Mouse (Mus musculus): ENCODE results near the gene Olfr1418. TPM values are rescaled to one million over a fixed set of nuclear protein-coding genes. Genes with fewer than 3 reads are reported as not detected.
A peak's percentile ranks its signal among the peaks of the same experiment; 100 is the strongest.
"Not testable (repeated sequence)": the region's sequence is repeated elsewhere in the genome, so short reads cannot be mapped to it uniquely, and the experiment has no call there.

Gene Olfr1418
- not detected in 2 replicates for polyA plus RNA-seq (2011; ENCODE audit: insufficient read depth, insufficient read length, low read depth, missing spikeins)

DNA sequence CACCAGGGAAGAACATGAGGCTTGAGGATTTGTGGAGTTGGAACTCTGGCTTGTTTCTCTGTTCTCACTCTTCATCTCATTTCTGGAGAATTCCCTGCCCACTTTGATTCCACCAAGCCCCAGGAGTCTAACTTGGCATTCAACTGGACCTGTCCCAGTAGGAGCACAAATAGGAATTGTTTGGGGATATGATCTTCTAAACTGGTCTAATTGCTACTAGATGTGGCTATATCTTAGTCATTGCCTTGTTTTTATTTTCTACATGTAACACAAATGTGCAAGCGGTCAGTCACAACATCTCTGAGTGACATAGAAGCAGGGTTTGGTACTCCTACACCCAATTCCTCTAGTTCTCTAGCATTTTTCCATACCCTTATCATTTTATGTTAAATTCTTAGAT lies at the start of gene Olfr1418:
Gene Olfr1418, minus strand, starts transcription at position 101 of the 400 bp plus-strand sequence.
- Histone ChIP-seq H3K27me3 (ENCODE audit: control insufficient read depth, insufficient read depth, low read length, poor library complexity, severe bottlenecking) (no peaks in the 10 kb centered on the region), H3K36me3 (ENCODE audit: control insufficient read depth, insufficient read depth, low read length, poor library complexity, severe bottlenecking) (no peaks in the 10 kb centered on the region), H3K27ac (ENCODE audit: insufficient read depth, low read length) (no peak within 1 kb of the TSS), H3K4me1 (ENCODE audit: control insufficient read depth, insufficient read depth, low read length) (no peaks in the 10 kb centered on the region), H3K9me3 (replicated peaks; ENCODE audit: control insufficient read depth, insufficient read depth, low read length, poor library complexity, severe bottlenecking) (no peaks in the 10 kb centered on the region; the same call in 1 of the 2 replicates), H3K9ac (ENCODE audit: low read depth, poor library complexity, severe bottlenecking) (no peak within 1 kb of the TSS), H3K4me3 (ENCODE audit: low read depth, low read length) (no peak within 1 kb of the TSS)
- TF ChIP-seq POLR2A (IDR thresholded peaks at IDR 0.05; ENCODE audit: insufficient read depth, low read length) (no peak), CTCF (IDR thresholded peaks at IDR 0.05; ENCODE audit: low read depth, low read length) (no peak), EP300 (IDR thresholded peaks at IDR 0.05; ENCODE audit: insufficient read depth, low read depth, low read length) (no peak)

DNA sequence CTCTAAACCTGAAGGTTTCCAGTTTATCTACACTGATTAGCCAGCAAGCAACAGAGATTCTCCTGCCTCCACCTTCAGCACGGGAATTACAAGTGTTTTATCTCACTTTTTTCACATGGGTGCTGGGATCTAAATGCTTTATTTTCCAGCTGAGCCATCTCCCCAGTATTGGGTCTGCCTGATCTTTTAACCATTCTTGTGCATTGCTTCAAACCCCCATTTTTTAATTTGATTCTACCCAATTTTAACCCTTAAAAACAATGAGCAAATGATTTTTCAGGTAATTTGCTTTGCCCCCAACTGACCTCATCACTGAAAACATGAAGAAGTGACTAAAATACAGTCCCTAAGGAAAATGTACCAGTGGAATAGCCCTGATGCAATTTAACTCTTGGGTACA lies 25.4 kb upstream of the Olfr1418 start, which contains the start of gene Olfr1420:
Gene Olfr1420, plus strand, starts transcription at position 301 of the 400 bp plus-strand sequence.
- no peaks in the 10 kb centered on the region for H3K9me3 ChIP-seq (replicated peaks; ENCODE audit: control insufficient read depth, insufficient read depth, low read length, poor library complexity, severe bottlenecking)
- H3K9ac ChIP-seq (ENCODE audit: low read depth, poor library complexity, severe bottlenecking): no peak within 1 kb of the TSS
- no peak within 1 kb of the TSS for H3K4me3 ChIP-seq (ENCODE audit: low read depth, low read length)
- H3K27ac ChIP-seq (ENCODE audit: insufficient read depth, low read length): no peak within 1 kb of the TSS
- no peaks in the 10 kb centered on the region for H3K4me1 ChIP-seq (ENCODE audit: control insufficient read depth, insufficient read depth, low read length)
- no peaks in the 10 kb centered on the region for H3K36me3 ChIP-seq (ENCODE audit: control insufficient read depth, insufficient read depth, low read length, poor library complexity, severe bottlenecking)
- TF ChIP-seq EP300 (IDR thresholded peaks at IDR 0.05; ENCODE audit: insufficient read depth, low read depth, low read length) (no peak), POLR2A (IDR thresholded peaks at IDR 0.05; ENCODE audit: insufficient read depth, low read length) (no peak), CTCF (IDR thresholded peaks at IDR 0.05; ENCODE audit: low read depth, low read length) (no peak)
- H3K27me3 ChIP-seq (ENCODE audit: control insufficient read depth, insufficient read depth, low read length, poor library complexity, severe bottlenecking): peaks cover 1% of the 10 kb centered on the region

DNA sequence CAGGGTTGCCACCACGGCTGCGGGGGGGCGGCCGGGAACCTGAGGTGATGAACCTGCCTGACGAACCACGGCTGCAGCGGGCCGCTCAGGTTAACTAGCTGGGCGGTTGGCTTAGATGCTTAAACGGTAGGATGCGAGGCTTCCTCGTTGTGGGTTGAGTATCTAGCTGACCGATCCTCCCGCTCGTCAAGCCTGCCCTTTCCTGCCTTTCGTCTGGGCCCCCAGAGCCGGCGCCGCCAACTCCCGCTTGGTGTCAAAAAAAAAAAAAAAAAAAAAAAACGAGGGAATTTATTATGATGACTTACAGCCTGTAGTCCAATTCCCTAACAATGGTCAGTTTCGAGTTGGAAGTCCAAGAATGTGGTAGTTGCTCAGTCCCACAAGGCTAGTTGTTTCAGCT lies 17.5 kb upstream of the Olfr1418 start:
- not testable (repeated sequence) for H3K36me3 ChIP-seq (ENCODE audit: control insufficient read depth, insufficient read depth, low read length, poor library complexity, severe bottlenecking); H3K9me3 ChIP-seq (replicated peaks; ENCODE audit: control insufficient read depth, insufficient read depth, low read length, poor library complexity, severe bottlenecking); H3K27me3 ChIP-seq (ENCODE audit: control insufficient read depth, insufficient read depth, low read length, poor library complexity, severe bottlenecking); H3K27ac ChIP-seq (ENCODE audit: insufficient read depth, low read length); H3K4me1 ChIP-seq (ENCODE audit: control insufficient read depth, insufficient read depth, low read length)
- 0 out of 2 replicates have a peak overlapping the region, but pooled peaks have one; percentile 18 for H3K9ac ChIP-seq (ENCODE audit: low read depth, poor library complexity, severe bottlenecking)
- 0 out of 2 replicates have a peak overlapping the region, but pooled peaks have one; percentile 10 for H3K4me3 ChIP-seq (ENCODE audit: low read depth, low read length)

- H3K27ac ChIP-seq (ENCODE audit: insufficient read depth, low read length): no peak within 1 kb of the TSS
- no peak within 1 kb of the TSS for H3K9ac ChIP-seq (ENCODE audit: low read depth, poor library complexity, severe bottlenecking)
- TF ChIP-seq EP300 (IDR thresholded peaks at IDR 0.05; ENCODE audit: insufficient read depth, low read depth, low read length) (no peak), CTCF (IDR thresholded peaks at IDR 0.05; ENCODE audit: low read depth, low read length) (no peak), POLR2A (IDR thresholded peaks at IDR 0.05; ENCODE audit: insufficient read depth, low read length) (no peak)
- H3K27me3 ChIP-seq (ENCODE audit: control insufficient read depth, insufficient read depth, low read length, poor library complexity, severe bottlenecking): no peaks in the 10 kb centered on the region
- H3K36me3 ChIP-seq (ENCODE audit: control insufficient read depth, insufficient read depth, low read length, poor library complexity, severe bottlenecking): no peaks in the 10 kb centered on the region
- H3K4me1 ChIP-seq (ENCODE audit: control insufficient read depth, insufficient read depth, low read length): no peaks in the 10 kb centered on the region
- H3K4me3 ChIP-seq (ENCODE audit: low read depth, low read length): no peak within 1 kb of the TSS
- no peaks in the 10 kb centered on the region for H3K9me3 ChIP-seq (replicated peaks; ENCODE audit: control insufficient read depth, insufficient read depth, low read length, poor library complexity, severe bottlenecking)
These were observed 14.1 kb upstream of the Olfr1418 start, which contains the start of gene Olfr1419 for GRCm38 (mm10) chr19:11875006-11875405. Olfr1419 (minus strand) TSS chr19:11875106.

DNA sequence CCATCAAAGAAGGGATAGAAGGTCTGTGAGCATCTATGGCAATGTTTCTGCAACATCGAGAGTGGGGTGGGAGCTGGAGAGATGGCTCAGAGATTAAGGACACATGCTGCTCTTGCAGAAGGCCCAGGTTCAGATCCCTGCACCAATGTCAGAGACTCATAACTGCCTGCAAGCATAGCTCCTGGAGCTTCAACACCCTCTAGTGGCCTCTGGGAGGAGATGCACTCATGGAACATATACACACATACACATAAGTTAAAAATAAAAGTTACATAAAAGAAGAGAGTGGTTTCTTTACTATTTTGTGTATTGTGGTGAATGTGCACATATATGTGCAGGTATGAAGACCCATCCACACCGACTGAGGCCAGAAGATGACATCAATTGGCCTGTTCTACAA lies 7.0 kb upstream of the Olfr1418 start:
- Histone ChIP-seq H3K4me3 (ENCODE audit: low read depth, low read length) (no peak overlapping the region), H3K4me1 (ENCODE audit: control insufficient read depth, insufficient read depth, low read length) (no peaks in the 10 kb centered on the region), H3K36me3 (ENCODE audit: control insufficient read depth, insufficient read depth, low read length, poor library complexity, severe bottlenecking) (no peaks in the 10 kb centered on the region), H3K27ac (ENCODE audit: insufficient read depth, low read length) (no peak overlapping the region), H3K9ac (ENCODE audit: low read depth, poor library complexity, severe bottlenecking) (no peak overlapping the region), H3K27me3 (ENCODE audit: control insufficient read depth, insufficient read depth, low read length, poor library complexity, severe bottlenecking) (no peaks in the 10 kb centered on the region), H3K9me3 (replicated peaks; ENCODE audit: control insufficient read depth, insufficient read depth, low read length, poor library complexity, severe bottlenecking) (no peaks in the 10 kb centered on the region; the same call in 1 of the 2 replicates)
- TF ChIP-seq POLR2A (IDR thresholded peaks at IDR 0.05; ENCODE audit: insufficient read depth, low read length) (no peak), EP300 (IDR thresholded peaks at IDR 0.05; ENCODE audit: insufficient read depth, low read depth, low read length) (no peak), CTCF (IDR thresholded peaks at IDR 0.05; ENCODE audit: low read depth, low read length) (peak; percentile 37)

DNA sequence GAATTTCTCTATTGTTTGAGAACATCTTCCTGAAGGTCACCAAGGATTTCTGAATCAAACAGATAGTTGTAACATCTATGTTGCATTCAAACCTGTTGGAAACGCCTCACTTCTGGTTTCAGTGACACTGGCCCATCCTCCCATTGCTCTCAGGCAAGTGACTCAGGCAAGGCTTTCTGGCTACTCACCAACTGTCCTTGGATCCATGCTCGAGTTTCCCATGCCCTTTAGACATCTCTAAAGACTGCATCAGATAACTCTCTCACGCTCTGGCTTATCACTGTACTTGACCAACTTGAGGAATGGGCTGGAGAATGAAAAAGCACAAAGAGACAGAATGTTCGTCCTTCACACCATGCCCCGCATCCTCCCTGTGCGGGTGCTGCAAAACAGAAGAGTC lies 4.4 kb downstream of the Olfr1418 start:
- Histone ChIP-seq H3K4me1 (ENCODE audit: control insufficient read depth, insufficient read depth, low read length) (no peaks in the 10 kb centered on the region), H3K27me3 (ENCODE audit: control insufficient read depth, insufficient read depth, low read length, poor library complexity, severe bottlenecking) (no peaks in the 10 kb centered on the region), H3K9ac (ENCODE audit: low read depth, poor library complexity, severe bottlenecking) (no peak overlapping the region), H3K4me3 (ENCODE audit: low read depth, low read length) (no peak overlapping the region), H3K27ac (ENCODE audit: insufficient read depth, low read length) (no peak overlapping the region), H3K9me3 (replicated peaks; ENCODE audit: control insufficient read depth, insufficient read depth, low read length, poor library complexity, severe bottlenecking) (no peaks in the 10 kb centered on the region), H3K36me3 (ENCODE audit: control insufficient read depth, insufficient read depth, low read length, poor library complexity, severe bottlenecking) (no peaks in the 10 kb centered on the region)
- TF ChIP-seq POLR2A (IDR thresholded peaks at IDR 0.05; ENCODE audit: insufficient read depth, low read length) (no peak), EP300 (IDR thresholded peaks at IDR 0.05; ENCODE audit: insufficient read depth, low read depth, low read length) (no peak), CTCF (IDR thresholded peaks at IDR 0.05; ENCODE audit: low read depth, low read length) (no peak)
